Mouse (Mus musculus) thymus, postnatal 36 days (tissue): ENCODE measurements at regions not wholly inside any gene's neighbourhood (a gene's known extent, or its start where the extent isn't known, plus 50 kb on each side); places are given as distances from the start of the nearest gene placed in this dataset.

Experiments
- DNase-seq, 2 experiments: peaks; one replicate each; pipeline ENCODE4 v3.0.0; 2022; ENCODE audit warnings: mixed read lengths in 2 of 2

GRCm38 (mm10) chr16:8351424-8351823 is 73.5 kb downstream of the Tmem114 start:
- DNase-seq = no peak

GRCm38 (mm10) chr16:8349148-8349547 is 75.8 kb downstream of the Tmem114 start:
- DNase-seq = no peak

- DNase-seq = no peak
These were observed 76.3 kb downstream of the Tmem114 start for GRCm38 (mm10) chr16:8348645-8349044.

- no peak for DNase-seq
These were observed 79.7 kb downstream of the Tmem114 start for GRCm38 (mm10) chr16:8345216-8345615.

- DNase-seq = no peak
These were observed 91.7 kb downstream of the Tmem114 start for GRCm38 (mm10) chr16:8333081-8333710.

GRCm38 (mm10) chr16:8311996-8312395 is 112.9 kb downstream of the Tmem114 start:
- peak; percentile 5 to 11 for DNase-seq

GRCm38 (mm10) chr16:8306389-8306788 is 118.5 kb downstream of the Tmem114 start:
- peak; percentile 61 to 78 for DNase-seq
